Mouse (Mus musculus) ES-E14 (cell line): ENCODE measurements at regions not wholly inside any gene's neighbourhood (a gene's known extent, or its start where the extent isn't known, plus 50 kb on each side); places are given as distances from the start of the nearest gene placed in this dataset.

Experiments used
- CHD2 ChIP-seq: IDR thresholded peaks from 2 replicates; pipeline ENCODE4 v1.6.1; 2014; ENCODE audit warnings: mild to moderate bottlenecking, low read depth, low read length, inconsistent platforms
- HCFC1 ChIP-seq: IDR thresholded peaks from 2 replicates; pipeline ENCODE4 v1.6.1; 2012; ENCODE audit warnings: low read length, inconsistent platforms, borderline replicate concordance; ENCODE audit not compliant: insufficient read depth
- MAFK ChIP-seq: IDR thresholded peaks from 2 replicates; pipeline ENCODE4 v1.6.1; 2014; ENCODE audit warnings: mild to moderate bottlenecking, low read depth, low read length, inconsistent platforms; ENCODE audit not compliant: insufficient read depth
- ZC3H11A ChIP-seq: IDR thresholded peaks from 2 replicates; pipeline ENCODE4 v1.6.1; 2012; ENCODE audit warnings: low read depth, mild to moderate bottlenecking, inconsistent platforms, low read length, borderline replicate concordance
- ZNF384 ChIP-seq: IDR thresholded peaks from 2 replicates; pipeline ENCODE4 v1.6.1; 2012; ENCODE audit warnings: low read depth, low read length, inconsistent platforms

DNA sequence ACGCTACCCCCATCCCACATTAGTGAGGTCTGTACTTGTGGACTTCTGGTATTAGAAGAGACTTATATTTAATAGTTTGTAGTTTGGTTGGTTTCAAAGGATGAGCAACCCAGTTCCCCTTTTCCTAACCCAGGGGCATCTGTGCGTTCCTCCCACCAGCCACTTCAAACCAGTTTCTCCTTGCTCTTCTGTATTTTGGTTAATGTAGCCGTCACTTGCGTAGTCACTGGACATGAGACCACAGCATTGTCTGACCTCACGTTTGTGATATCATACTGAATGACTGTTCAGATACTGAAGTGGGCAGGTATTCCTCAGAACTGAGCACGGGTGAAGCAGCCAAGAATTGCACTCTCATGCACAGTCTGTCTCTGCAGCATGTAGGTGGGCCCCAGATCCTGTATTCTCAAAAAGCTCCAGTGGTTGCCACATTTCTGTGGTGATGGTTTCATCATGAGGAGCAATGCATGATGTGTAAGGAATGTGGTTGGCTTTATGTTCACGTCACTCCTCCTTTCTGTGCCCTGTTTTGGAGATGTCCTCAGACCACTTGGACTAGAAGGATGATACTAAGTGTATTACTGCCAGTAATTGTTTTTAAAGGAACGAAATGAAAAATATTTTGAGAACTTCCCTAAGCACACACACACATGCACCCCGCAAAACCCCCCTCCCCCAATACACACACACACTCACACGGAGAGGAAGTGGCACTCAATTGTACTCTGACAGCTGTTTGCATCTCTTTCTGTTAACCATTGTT is 335.2 kb upstream of the Satb1 start:
- TF ChIP-seq ZNF384, result no peak
- TF ChIP-seq ZC3H11A, result no peak
- TF ChIP-seq CHD2, result no peak
- no peak for TF ChIP-seq HCFC1
- TF ChIP-seq MAFK, result no peak
